Mouse (Mus musculus): Measurements from ENCODE around the gene Zfp991.
"Not testable (repeated sequence)": the region's sequence is repeated elsewhere in the genome, so short reads cannot be mapped to it uniquely, and the experiment has no call there.

DNA sequence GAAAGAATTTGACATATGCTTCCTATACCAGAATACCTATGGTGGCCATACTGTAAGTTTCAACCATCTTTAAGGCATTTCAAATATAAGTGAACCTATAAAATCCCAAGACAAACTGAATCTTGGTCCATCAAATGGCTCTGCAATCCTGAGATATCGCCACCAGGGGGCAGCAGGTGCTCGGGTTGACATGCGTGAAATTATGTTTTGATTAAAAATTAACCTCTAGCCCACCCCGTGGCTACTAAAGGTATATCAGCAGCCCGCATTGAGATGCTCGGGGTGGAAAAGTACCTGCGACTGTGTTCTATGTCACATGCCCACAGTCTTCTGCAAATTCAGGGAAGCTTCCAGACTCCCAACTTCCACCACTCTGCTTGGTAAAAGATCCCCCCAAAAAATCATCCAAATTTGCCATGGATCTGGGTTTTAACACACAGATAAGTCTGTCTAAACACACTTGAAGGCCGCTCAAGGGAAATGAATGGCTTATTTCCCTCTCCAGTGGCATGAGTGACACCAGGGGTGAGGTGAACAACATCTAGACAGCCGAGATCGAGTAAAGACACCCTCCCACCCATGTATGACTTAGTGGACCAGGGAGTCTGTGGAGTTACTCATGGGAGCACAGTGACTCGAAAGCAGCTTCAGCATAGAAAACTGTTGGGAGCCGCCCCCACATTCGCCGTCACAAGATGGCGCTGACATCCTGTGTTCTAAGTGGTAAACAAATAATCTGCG lies 70.3 kb downstream of the Zfp991 start:
- not testable (repeated sequence) for TF ChIP-seq CTCF, POLR2A (IDR thresholded peaks at IDR 0.05; ENCODE audit: extremely low read depth, insufficient read depth, low read length)

Data from cortical plate, adult 2 months (tissue).